Comparison of ENCODE assay signal across 24 mouse cellular contexts in genomic region chr13:113436288-113436687, GRCm38 (mm10).
A peak's percentile ranks its signal among the peaks of the same experiment; 100 is the strongest.
DNase-seq lines count a peak whose midpoint lies in the region; ATAC-seq lines count a peak whose summit lies in the region.
"Had no signal": no experiment of that assay in that cellular context is flagged by ENCODE, and none has a peak within 500 bp of the region (broad histone marks: within the 10 kb centered on the region; RNA-seq: fewer than 3 reads in every experiment).

No protein-coding gene starts in this region.

- H3K27me3 ChIP-seq in hindbrain, embryonic 16.5 days (replicated peaks; ENCODE audit: control insufficient read depth, insufficient read depth, low read length), result no peaks in the 10 kb centered on the region
- H3K27me3 ChIP-seq: embryonic facial prominence, embryonic 12.5 days; embryonic facial prominence, embryonic 15.5 days; hindbrain, embryonic 13.5 days had no signal

- WGBS in hindbrain, embryonic 16.5 days, result 89% methylated on average over 3 of the region's 3 CpGs

- peak; percentile 31 for ATAC-seq in common myeloid progenitor, adult 5-6 weeks (replicated peaks; ENCODE audit: low read depth, poor library complexity, severe bottlenecking)
- ATAC-seq in granulocyte monocyte progenitor cell, adult 5-6 weeks (replicated peaks; ENCODE audit: poor library complexity, severe bottlenecking), result peak; percentile 47
- ATAC-seq in monocyte, adult 5-6 weeks (replicated peaks; ENCODE audit: insufficient number of reproducible peaks, low FRiP score, low TSS enrichment, poor library complexity, severe bottlenecking), result peak; percentile 70
- ATAC-seq in hindbrain, embryonic 16.5 days, result no peak
- ATAC-seq: CD4-positive, CD25-positive, alpha-beta regulatory T cell, adult 4 months; forebrain, embryonic 14.5 days; forebrain, postnatal 0 days; hindbrain, postnatal 0 days; inflammation-experienced regulatory T-cells, adult 6 months had no signal

- no peak overlapping the region for H3K9ac ChIP-seq in hindbrain, embryonic 16.5 days (ENCODE audit: low read depth, low read length)
- H3K9ac ChIP-seq: embryonic facial prominence, embryonic 12.5 days; embryonic facial prominence, embryonic 15.5 days; forebrain, postnatal 0 days; hindbrain, embryonic 13.5 days had no signal

- H3K27ac ChIP-seq in hindbrain, embryonic 16.5 days (ENCODE audit: low read depth, low read length), result no peak overlapping the region
- H3K27ac ChIP-seq: embryonic facial prominence, embryonic 12.5 days; embryonic facial prominence, embryonic 15.5 days; gastrocnemius, adult 2 months; hindbrain, embryonic 10.5 days; hindbrain, embryonic 13.5 days; hindbrain, postnatal 0 days had no signal

- H3K9me3 ChIP-seq in hindbrain, embryonic 16.5 days (ENCODE audit: control insufficient read depth, low read length), result no peaks in the 10 kb centered on the region
- H3K9me3 ChIP-seq: embryonic facial prominence, embryonic 12.5 days; embryonic facial prominence, embryonic 15.5 days; hindbrain, embryonic 10.5 days; hindbrain, embryonic 13.5 days had no signal

- H3K36me3 ChIP-seq in hindbrain, embryonic 16.5 days (ENCODE audit: control insufficient read depth, insufficient read depth, low read length), result no peaks in the 10 kb centered on the region
- H3K36me3 ChIP-seq: embryonic facial prominence, embryonic 12.5 days; embryonic facial prominence, embryonic 15.5 days; hindbrain, embryonic 10.5 days; hindbrain, embryonic 13.5 days had no signal

- no peaks in the 10 kb centered on the region for H3K4me1 ChIP-seq in hindbrain, embryonic 16.5 days (ENCODE audit: control insufficient read depth, insufficient read depth, low read depth, low read length)
- H3K4me1 ChIP-seq: embryonic facial prominence, embryonic 12.5 days; embryonic facial prominence, embryonic 15.5 days; hindbrain, embryonic 10.5 days; hindbrain, embryonic 13.5 days had no signal

- H3K4me3 ChIP-seq in hindbrain, embryonic 16.5 days (ENCODE audit: low read length), result no peak overlapping the region
- H3K4me3 ChIP-seq: embryonic facial prominence, embryonic 12.5 days; embryonic facial prominence, embryonic 15.5 days; gastrocnemius, adult 2 months; hindbrain, embryonic 10.5 days; hindbrain, embryonic 13.5 days had no signal

- intact Hi-C loops in gastrocnemius, postnatal 36 days (cut with DNase I), result no loop called here

- H3K4me2 ChIP-seq in hindbrain, embryonic 16.5 days (ENCODE audit: low read length), result no peak overlapping the region
- H3K4me2 ChIP-seq: embryonic facial prominence, embryonic 12.5 days; embryonic facial prominence, embryonic 15.5 days; heart, embryonic 11.5 days; hindbrain, embryonic 13.5 days had no signal

- no peak for DNase-seq in testis, postnatal 10 days (ENCODE audit: low spot score)
- no peak for DNase-seq in gastrocnemius, postnatal 36 days
- DNase-seq: adrenal gland, adult 8-10 months; adrenal gland, postnatal 25 days; cerebellum, adult 11-12 months; cerebellum, adult 8-10 months; cerebellum, postnatal 10 days; cerebellum, postnatal 36 days; forebrain, postnatal 0 days; gastrocnemius, adult 2 months; gastrocnemius, postnatal 14 days had no signal
